Mouse (Mus musculus): ENCODE data around the gene Orai3. TPM values are rescaled to one million over a fixed set of nuclear protein-coding genes. Genes with fewer than 3 reads are reported as not detected.
"Not testable (repeated sequence)": the region's sequence is repeated elsewhere in the genome, so short reads cannot be mapped to it uniquely, and the experiment has no call there.

Orai3 gene
- polyA plus RNA-seq (2014; fragmentation: Nextera tagmentation; extraction: Ambion mirVana) = 17.1 and 21.9 TPM in 2 replicates

GRCm38 (mm10) chr7:127769651-127770038, at the start of gene Orai3:
Gene Orai3, plus strand, starts transcription at chr7:127769815.
- H3K4me3 ChIP-seq (ENCODE audit: low read depth, low read length) = peak within 1 kb of the TSS; percentile 70
- H3K27ac ChIP-seq (ENCODE audit: low read depth) = peak within 1 kb of the TSS; percentile 90
- peaks cover 38% of the 10 kb centered on the region for H3K36me3 ChIP-seq (ENCODE audit: control insufficient read depth, insufficient read depth, low read length)
- peak; percentile 83 for ATAC-seq (replicated peaks; ENCODE audit: low FRiP score, low TSS enrichment, low read depth)
- H3K9me3 ChIP-seq (ENCODE audit: control insufficient read depth, low read length) = no peaks in the 10 kb centered on the region
- 0% methylated on average over 24 of the region's 24 CpGs for WGBS
- DNase-seq (ENCODE audit: low spot score) = peak; percentile 91
- H3K4me1 ChIP-seq (replicated peaks; ENCODE audit: control insufficient read depth, insufficient read depth, low read length) = peaks cover 10% of the 10 kb centered on the region
- no peaks in the 10 kb centered on the region for H3K27me3 ChIP-seq (replicated peaks; ENCODE audit: control insufficient read depth, insufficient read depth, low read length)
- peak within 1 kb of the TSS; percentile 96 for H3K9ac ChIP-seq (ENCODE audit: low read length)
- peak within 1 kb of the TSS; percentile 84 for H3K4me2 ChIP-seq (ENCODE audit: low read length)

GRCm38 (mm10) chr7:127725490-127725889, 44.1 kb upstream of the Orai3 start:
- WGBS = 45% methylated on average over 2 of the region's 2 CpGs
- Histone ChIP-seq H3K4me2 (ENCODE audit: low read length) (no peak overlapping the region), H3K36me3 (ENCODE audit: control insufficient read depth, insufficient read depth, low read length) (no peaks in the 10 kb centered on the region), H3K4me3 (ENCODE audit: low read depth, low read length) (no peak overlapping the region), H3K9me3 (ENCODE audit: control insufficient read depth, low read length) (no peaks in the 10 kb centered on the region), H3K4me1 (replicated peaks; ENCODE audit: control insufficient read depth, insufficient read depth, low read length) (no peaks in the 10 kb centered on the region), H3K9ac (ENCODE audit: low read length) (no peak overlapping the region), H3K27ac (ENCODE audit: low read depth) (no peak overlapping the region), H3K27me3 (replicated peaks; ENCODE audit: control insufficient read depth, insufficient read depth, low read length) (no peaks in the 10 kb centered on the region)
- no peak for DNase-seq (ENCODE audit: low spot score)
- ATAC-seq (replicated peaks; ENCODE audit: low FRiP score, low TSS enrichment, low read depth) = no peak

GRCm38 (mm10) chr7:127725924-127726323, 43.7 kb upstream of the Orai3 start:
- WGBS = 63% methylated on average over 6 of the region's 6 CpGs
- Histone ChIP-seq H3K4me3 (ENCODE audit: low read depth, low read length) (no peak overlapping the region), H3K4me2 (ENCODE audit: low read length) (no peak overlapping the region), H3K9ac (ENCODE audit: low read length) (0 out of 2 replicates have a peak overlapping the region, but pooled peaks have one; percentile 3), H3K36me3 (ENCODE audit: control insufficient read depth, insufficient read depth, low read length) (no peaks in the 10 kb centered on the region), H3K27ac (ENCODE audit: low read depth) (no peak overlapping the region), H3K9me3 (ENCODE audit: control insufficient read depth, low read length) (no peaks in the 10 kb centered on the region), H3K27me3 (replicated peaks; ENCODE audit: control insufficient read depth, insufficient read depth, low read length) (no peaks in the 10 kb centered on the region), H3K4me1 (replicated peaks; ENCODE audit: control insufficient read depth, insufficient read depth, low read length) (no peaks in the 10 kb centered on the region)
- DNase-seq (ENCODE audit: low spot score) (no peak), ATAC-seq (replicated peaks; ENCODE audit: low FRiP score, low TSS enrichment, low read depth) (no peak)

- no peak for ATAC-seq (replicated peaks; ENCODE audit: low FRiP score, low TSS enrichment, low read depth)
- 83% methylated on average over 7 of the region's 7 CpGs for WGBS
- no peak for DNase-seq (ENCODE audit: low spot score)
Measured at GRCm38 (mm10) chr7:127727898-127728297, 41.7 kb upstream of the Orai3 start.

GRCm38 (mm10) chr7:127730170-127730569, 39.4 kb upstream of the Orai3 start:
- Histone ChIP-seq H3K4me1 (replicated peaks; ENCODE audit: control insufficient read depth, insufficient read depth, low read length) (no peaks in the 10 kb centered on the region), H3K9me3 (ENCODE audit: control insufficient read depth, low read length) (no peaks in the 10 kb centered on the region), H3K4me2 (ENCODE audit: low read length) (no peak overlapping the region), H3K27me3 (replicated peaks; ENCODE audit: control insufficient read depth, insufficient read depth, low read length) (no peaks in the 10 kb centered on the region), H3K9ac (ENCODE audit: low read length) (no peak overlapping the region), H3K36me3 (ENCODE audit: control insufficient read depth, insufficient read depth, low read length) (no peaks in the 10 kb centered on the region), H3K4me3 (ENCODE audit: low read depth, low read length) (no peak overlapping the region), H3K27ac (ENCODE audit: low read depth) (no peak overlapping the region)
- ATAC-seq (replicated peaks; ENCODE audit: low FRiP score, low TSS enrichment, low read depth) (no peak), DNase-seq (ENCODE audit: low spot score) (no peak)
- WGBS = 73% methylated on average over 4 of the region's 4 CpGs

More at GRCm38 (mm10) chr7:127727898-127728297, 41.7 kb upstream of the Orai3 start:
- no peaks in the 10 kb centered on the region for H3K36me3 ChIP-seq (ENCODE audit: control insufficient read depth, insufficient read depth, low read length)
- H3K9ac ChIP-seq (ENCODE audit: low read length) = no peak overlapping the region
- no peak overlapping the region for H3K4me3 ChIP-seq (ENCODE audit: low read depth, low read length)
- H3K4me2 ChIP-seq (ENCODE audit: low read length) = no peak overlapping the region
- H3K27ac ChIP-seq (ENCODE audit: low read depth) = no peak overlapping the region
- no peaks in the 10 kb centered on the region for H3K27me3 ChIP-seq (replicated peaks; ENCODE audit: control insufficient read depth, insufficient read depth, low read length)
- no peaks in the 10 kb centered on the region for H3K4me1 ChIP-seq (replicated peaks; ENCODE audit: control insufficient read depth, insufficient read depth, low read length)
- H3K9me3 ChIP-seq (ENCODE audit: control insufficient read depth, low read length) = no peaks in the 10 kb centered on the region

- H3K27ac ChIP-seq (ENCODE audit: low read depth); H3K4me2 ChIP-seq (ENCODE audit: low read length); H3K9ac ChIP-seq (ENCODE audit: low read length); H3K4me3 ChIP-seq (ENCODE audit: low read depth, low read length); H3K4me1 ChIP-seq (replicated peaks; ENCODE audit: control insufficient read depth, insufficient read depth, low read length); H3K27me3 ChIP-seq (replicated peaks; ENCODE audit: control insufficient read depth, insufficient read depth, low read length); H3K36me3 ChIP-seq (ENCODE audit: control insufficient read depth, insufficient read depth, low read length); H3K9me3 ChIP-seq (ENCODE audit: control insufficient read depth, low read length); ATAC-seq (replicated peaks; ENCODE audit: low FRiP score, low TSS enrichment, low read depth); DNase-seq (ENCODE audit: low spot score): not testable (repeated sequence)
- no CpG with 5 or more reads among the region's 5 CpGs for WGBS
Measured at GRCm38 (mm10) chr7:127732066-127732465, 37.5 kb upstream of the Orai3 start, which contains the start of gene Ctf2. Gene Ctf2, minus strand, starts transcription at chr7:127732166.

- Histone ChIP-seq H3K27ac (ENCODE audit: low read depth) (peak within 1 kb of the TSS; percentile 83), H3K4me3 (ENCODE audit: low read depth, low read length) (peak within 1 kb of the TSS; percentile 71), H3K4me2 (ENCODE audit: low read length) (peak within 1 kb of the TSS; percentile 89), H3K4me1 (replicated peaks; ENCODE audit: control insufficient read depth, insufficient read depth, low read length) (peaks cover 12% of the 10 kb centered on the region), H3K9me3 (ENCODE audit: control insufficient read depth, low read length) (no peaks in the 10 kb centered on the region), H3K9ac (ENCODE audit: low read length) (peak within 1 kb of the TSS; percentile 82), H3K27me3 (replicated peaks; ENCODE audit: control insufficient read depth, insufficient read depth, low read length) (no peaks in the 10 kb centered on the region), H3K36me3 (ENCODE audit: control insufficient read depth, insufficient read depth, low read length) (peaks cover 14% of the 10 kb centered on the region)
- ATAC-seq (replicated peaks; ENCODE audit: low FRiP score, low TSS enrichment, low read depth) (no peak), DNase-seq (ENCODE audit: low spot score) (peak; percentile 89)
- under 1% methylated on average over 26 of the region's 26 CpGs for WGBS
Measured at GRCm38 (mm10) chr7:127744366-127745045, 25.1 kb upstream of the Orai3 start, which contains the start of gene Fbxl19. Gene Fbxl19, plus strand, starts transcription at chr7:127744543.

GRCm38 (mm10) chr7:127745251-127745651, 24.4 kb upstream of the Orai3 start:
- peak; percentile 78 for ATAC-seq (replicated peaks; ENCODE audit: low FRiP score, low TSS enrichment, low read depth)
- WGBS = under 1% methylated on average over 19 of the region's 19 CpGs

More at GRCm38 (mm10) chr7:127745251-127745651, 24.4 kb upstream of the Orai3 start:
- peak; percentile 92 for DNase-seq (ENCODE audit: low spot score)
- Histone ChIP-seq H3K4me1 (replicated peaks; ENCODE audit: control insufficient read depth, insufficient read depth, low read length) (peaks cover 12% of the 10 kb centered on the region), H3K9ac (ENCODE audit: low read length) (peak overlapping the region; percentile 82), H3K9me3 (ENCODE audit: control insufficient read depth, low read length) (no peaks in the 10 kb centered on the region), H3K27ac (ENCODE audit: low read depth) (peak overlapping the region; percentile 83), H3K4me3 (ENCODE audit: low read depth, low read length) (peak overlapping the region; percentile 71), H3K36me3 (ENCODE audit: control insufficient read depth, insufficient read depth, low read length) (peaks cover 21% of the 10 kb centered on the region), H3K27me3 (replicated peaks; ENCODE audit: control insufficient read depth, insufficient read depth, low read length) (no peaks in the 10 kb centered on the region), H3K4me2 (ENCODE audit: low read length) (peak overlapping the region; percentile 89)
